Mouse (Mus musculus) adrenal gland, adult 2 months (tissue): ENCODE data around the gene Trmt10c. TPM values are rescaled to one million over a fixed set of nuclear protein-coding genes. Genes with fewer than 3 reads are reported as not detected.
"Not testable (repeated sequence)": the region's sequence is repeated elsewhere in the genome, so short reads cannot be mapped to it uniquely, and the experiment has no call there.

Experiments used
- DNase-seq: peaks from one replicate; pipeline ENCODE4 v3.0.0; 2021
- microRNA-seq, 2 experiments: library from miRNA; unstranded; fragments of <30 nt; microRNA quantifications; one replicate each; pipeline ENCODE4 v1.2.0; 2021
- polyA plus RNA-seq: library from polyadenylated mRNA; depleted of rRNA; stranded (reverse); fragments of >200 nt; gene quantifications from 2 replicates; pipeline ENCODE4 v1.2.3, GENCODE M21; 2012; rRNA removed
- total RNA-seq, 2 experiments: library from RNA; stranded (reverse); gene quantifications; 2 replicates each; pipeline ENCODE4 v1.2.3; 2021

The Trmt10c gene
- total and polyA plus RNA-seq, 3 experiments, result 8.9 to 22.3 (median 19.2) TPM

DNA sequence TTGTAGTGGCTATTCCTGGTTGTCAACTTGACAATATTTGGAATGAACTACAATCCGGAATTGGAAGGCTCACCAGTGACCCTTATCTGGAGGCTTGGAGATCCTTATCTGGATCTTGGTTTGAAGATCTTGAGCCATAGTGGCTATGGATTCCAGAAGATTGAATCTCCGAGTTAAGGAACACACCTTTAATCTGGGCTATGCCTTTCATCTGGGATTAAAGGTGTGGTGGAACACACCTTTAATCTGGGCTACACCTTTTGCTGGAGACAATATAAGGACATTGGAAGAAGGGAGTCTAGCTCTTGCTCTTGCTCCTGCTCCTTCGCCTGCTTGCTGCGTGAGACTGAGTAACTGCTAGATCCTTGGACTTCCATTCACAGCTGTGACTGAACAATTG, 10.4 kb upstream of the Trmt10c start, which contains the start of gene Senp7:
TSS of gene Senp7 (plus strand) at position 301 of the 400 bp plus-strand sequence.
- not testable (repeated sequence) for DNase-seq

DNA sequence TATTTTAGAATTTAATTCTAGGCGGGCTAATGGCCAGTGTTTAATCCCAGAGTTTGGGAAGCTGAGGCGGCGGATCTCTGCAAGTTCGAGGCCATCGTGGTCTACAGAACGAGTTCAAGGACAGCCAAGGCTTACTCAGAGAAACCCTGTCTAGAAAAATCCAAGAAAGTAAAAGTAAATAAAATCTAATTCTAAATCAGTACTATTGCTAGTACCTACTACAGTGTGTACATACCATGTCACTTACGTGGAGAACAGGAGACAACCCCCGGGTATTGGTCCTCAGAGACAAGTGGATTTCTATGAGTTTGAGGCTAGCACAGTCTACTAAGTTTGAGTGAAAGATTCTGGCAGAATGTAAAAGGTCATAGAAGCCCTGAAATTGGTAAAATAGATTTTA, 471 bp upstream of the Trmt10c start:
- DNase-seq, result no peak

DNA sequence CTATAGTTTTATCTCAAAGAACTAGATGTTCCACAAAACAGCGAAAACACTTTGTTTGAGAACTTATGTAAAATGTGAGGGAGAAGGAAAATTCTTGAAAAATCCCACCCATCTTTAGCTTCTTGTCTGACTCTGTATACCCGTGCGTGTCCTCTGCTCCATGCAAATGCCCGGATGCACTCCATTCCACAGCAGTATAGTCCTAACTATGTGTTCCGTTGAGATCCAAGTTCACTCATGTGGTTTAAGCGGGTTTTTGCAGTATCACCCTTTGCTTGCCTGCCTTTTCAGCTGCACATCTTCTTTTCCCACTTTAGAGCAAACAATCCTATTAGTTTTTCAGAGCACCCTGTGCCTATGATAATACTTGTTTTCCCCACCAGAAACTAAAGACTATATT, 1.1 kb downstream of the Trmt10c start:
- DNase-seq, result no peak

DNA sequence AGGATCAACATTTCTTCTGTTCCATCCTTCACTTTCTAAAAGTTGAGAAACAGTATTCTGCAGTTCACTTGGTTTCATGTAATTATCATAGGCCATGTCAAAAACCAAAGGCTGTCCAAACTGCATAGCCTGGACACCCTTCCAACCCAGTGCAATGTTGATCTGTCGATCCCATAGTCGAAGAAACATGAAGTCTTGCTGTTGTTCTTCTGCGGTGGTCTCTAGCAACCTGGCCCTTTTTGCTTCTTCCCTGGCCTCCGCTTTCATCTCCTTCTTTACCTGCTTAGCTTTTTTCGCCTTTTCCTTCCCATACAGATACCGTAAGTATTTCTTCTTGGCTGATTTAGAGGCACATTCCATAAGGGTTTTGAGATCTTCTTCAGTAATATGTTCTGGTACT, 3.1 kb downstream of the Trmt10c start:
- no peak for DNase-seq

DNA sequence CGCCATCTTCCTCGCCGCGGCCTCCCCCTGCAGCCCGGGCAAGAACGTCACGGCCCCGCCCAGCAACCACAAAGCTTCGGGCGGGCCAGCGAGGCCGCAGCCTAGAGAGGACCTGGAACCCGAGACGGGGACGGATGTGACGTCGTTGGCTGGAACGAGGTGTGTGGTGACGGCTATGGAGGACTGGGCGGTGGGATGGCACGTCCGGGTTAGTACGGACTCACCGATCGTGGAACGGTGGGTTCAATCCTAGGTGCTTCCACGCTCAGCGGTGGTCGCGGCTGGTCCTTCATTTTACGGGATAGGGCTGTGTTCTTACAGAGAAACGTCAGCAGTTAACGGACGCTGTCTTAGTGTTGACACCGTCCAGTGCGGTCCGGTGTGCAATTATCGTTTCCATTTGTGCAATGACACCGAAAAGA, 7.9 kb downstream of the Trmt10c start, which contains the start of gene Pcnp:
TSS of gene Pcnp (minus strand) at position 79 of the 422 bp plus-strand sequence.
- peak; percentile 98 for DNase-seq

DNA sequence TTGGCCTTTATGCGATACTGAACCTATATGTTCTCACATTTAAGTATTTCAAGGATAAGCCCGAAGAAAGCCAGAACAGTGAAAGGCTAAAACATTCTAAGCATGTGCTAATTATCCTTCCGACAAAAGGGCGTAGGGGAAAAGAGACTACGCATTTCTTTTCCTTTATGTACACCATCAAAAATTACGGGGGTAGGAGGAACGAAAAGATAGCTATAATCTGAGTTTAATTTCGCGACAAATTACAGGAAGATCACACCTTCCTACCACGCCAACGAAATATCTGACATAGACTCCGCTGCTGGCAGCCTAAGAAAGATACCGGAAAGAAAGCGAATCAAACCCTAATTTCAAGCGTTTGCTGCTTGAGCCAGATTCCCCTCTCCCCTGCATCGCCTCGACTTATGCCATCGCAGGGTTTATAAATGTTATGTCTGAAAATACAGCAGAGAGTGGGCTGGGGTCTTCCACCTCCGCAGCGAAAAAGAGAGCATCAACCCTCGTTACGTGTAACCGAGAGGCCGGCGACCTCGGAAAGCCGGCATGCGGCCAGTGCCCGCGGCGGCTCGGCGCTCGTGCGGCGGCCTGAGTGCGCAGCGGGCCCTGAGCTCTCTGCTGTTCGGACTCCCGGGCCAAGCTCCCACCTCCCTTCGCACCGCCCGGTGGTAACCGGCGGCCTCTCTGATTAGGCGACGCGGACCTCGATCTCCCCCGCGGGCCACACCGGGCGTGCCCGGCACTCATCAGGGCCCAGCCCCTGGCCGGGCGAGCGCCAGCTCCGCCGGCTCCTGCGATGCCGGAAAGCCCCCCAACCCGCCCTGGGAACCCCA, 8.7 kb downstream of the Trmt10c start:
- no peak for DNase-seq

DNA sequence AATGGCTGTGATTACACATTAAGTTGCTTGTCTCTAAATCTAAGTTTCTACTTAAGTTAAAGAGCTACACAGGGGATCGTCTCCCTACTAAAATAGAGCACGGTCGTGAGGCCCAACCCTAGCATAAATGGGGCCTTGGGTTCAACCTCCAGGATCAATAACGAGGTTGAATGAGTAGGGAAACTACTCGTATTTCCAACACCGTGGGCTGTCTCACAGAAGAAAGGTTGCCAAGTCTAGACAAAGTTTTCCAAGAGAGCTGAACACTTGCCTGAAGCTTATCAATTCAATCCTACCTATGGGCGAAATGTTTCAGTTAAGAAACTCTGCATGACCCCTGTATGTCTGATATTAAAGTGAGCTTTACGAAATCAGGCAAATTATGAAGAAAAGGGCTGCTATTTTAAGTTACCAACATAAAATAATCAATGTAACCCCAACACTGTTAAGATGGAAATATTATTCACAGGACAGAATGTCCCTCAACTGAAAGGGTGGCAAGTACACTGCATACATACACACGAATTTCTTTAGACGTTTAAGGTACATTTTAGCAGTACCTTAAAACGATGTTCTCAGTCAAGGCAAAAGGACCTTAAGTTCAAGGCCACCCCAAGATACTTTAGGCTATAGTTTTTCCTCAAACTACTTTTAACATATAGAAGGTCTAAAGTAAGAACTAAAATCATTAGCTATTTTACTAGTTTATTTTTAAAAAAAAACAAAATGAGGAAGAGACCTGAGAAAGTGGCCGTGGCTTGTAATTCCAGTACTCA, 9.6 kb downstream of the Trmt10c start:
- DNase-seq, result no peak

DNA sequence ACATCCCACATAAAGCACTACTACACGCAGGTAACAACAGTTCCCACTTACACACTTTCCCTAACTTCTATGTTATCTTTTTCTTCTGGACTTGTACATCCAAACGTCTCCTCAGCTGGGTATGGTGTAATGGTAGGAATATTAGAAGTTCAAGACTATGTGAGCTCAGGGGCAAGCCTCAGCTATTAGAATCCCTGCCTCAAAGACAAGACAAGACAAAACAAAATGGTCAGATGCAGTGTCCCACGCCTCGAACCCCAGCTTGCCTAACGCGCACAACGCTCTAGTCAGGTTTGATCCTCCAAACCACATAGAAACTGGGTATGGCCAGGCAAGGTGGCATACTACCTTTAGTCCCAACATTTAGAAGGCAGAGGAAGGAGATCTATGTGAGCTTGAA, 18.0 kb downstream of the Trmt10c start:
- no peak for DNase-seq

DNA sequence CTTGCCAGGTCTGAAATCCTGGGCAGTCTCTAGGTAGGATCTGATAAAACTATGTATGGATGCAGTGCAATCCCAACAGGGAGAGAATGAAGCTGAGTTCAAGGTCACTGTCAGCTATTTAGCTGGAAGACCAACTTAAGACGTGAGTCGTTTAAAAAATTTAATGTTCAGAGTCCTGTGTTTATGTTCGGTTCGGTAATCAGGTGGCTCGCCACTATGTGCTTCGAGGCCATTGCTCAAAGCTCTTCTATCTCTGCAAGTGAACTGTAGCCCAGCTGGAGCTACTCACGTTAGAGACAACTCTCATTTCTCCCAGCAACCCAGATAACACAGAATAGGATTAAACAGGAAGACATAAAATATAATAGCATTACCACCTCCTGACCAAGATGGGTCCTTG, 23.5 kb downstream of the Trmt10c start:
- DNase-seq, result no peak

DNA sequence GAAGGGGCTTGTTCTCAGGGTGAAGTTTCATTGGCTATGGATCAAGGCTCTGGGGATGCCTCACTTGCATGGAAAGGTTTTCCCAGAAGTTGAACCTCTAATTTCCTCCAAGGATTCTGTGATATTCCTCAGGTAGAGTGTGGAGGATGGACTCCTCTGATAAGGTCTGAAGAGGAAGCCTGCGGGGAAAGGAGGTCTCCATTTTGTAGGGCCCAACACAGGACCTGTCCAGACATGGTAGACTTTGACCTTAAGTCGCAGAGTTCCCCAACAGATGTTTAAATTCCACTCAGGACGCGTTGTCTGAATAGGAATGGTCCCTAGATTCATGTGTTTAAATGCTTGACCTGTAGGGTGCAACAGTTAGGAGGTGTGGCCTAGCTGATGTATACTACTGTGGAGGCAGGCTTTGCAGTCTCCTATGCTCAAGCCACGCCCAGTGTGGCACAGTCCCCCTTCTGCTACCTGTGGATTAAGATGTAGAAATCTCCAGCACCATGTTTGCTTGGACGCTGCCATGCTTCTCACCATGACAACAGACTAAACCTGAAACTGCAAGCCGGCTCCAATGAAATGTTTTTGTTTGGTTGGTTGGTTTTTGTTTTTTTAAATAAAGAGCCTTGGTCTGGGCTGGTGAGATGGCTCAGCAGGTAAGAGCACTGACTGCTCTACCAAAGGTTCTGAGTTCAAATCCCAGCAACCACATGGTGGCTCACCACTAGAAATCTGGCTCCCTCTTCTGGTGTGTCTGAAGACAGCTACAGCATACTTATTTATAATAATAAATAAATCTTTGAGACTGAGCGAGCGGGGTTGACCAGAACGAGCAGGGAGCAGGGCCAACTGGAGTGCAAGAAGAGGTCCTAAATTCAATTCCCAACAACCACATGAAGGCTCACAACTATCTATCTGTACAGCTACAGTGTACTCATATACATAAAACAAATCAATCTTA, 24.6 kb downstream of the Trmt10c start:
- no peak for DNase-seq

DNA sequence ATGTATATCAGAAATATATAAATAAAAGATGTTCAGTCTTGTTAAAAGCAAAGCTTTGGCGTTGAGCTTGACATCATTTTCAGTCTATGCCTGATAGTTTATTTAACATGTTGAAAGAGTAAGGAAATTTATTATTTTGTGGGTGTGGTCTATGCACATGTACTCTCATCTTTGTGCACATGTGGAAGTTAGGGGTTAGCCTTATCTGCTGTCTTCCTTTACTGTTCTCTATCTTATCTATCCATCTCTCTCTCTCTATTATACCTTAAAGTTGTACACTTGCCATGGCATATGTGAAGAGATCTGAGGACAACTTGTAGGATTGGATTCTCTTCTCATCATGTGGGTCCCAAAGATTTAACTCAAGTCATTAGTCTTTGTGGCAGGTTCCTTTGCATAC, 28.8 kb downstream of the Trmt10c start:
- no peak for DNase-seq

DNA sequence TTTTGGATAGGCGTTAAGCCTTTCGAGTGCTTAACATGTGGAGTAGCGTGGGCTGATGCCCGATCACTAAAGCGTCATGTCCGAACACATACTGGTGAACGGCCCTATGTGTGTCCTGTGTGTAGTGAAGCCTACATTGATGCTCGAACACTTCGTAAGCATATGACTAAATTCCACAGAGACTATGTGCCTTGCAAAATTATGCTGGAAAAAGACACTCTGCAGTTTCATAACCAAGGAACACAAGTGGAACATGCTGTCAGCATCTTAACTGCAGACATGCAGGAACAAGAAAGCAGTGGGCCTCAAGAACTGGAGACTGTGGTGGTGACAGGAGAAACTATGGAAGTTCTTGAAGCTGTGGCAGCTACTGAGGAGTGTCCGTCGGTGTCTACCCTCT, 30.8 kb downstream of the Trmt10c start:
- no peak for DNase-seq

DNA sequence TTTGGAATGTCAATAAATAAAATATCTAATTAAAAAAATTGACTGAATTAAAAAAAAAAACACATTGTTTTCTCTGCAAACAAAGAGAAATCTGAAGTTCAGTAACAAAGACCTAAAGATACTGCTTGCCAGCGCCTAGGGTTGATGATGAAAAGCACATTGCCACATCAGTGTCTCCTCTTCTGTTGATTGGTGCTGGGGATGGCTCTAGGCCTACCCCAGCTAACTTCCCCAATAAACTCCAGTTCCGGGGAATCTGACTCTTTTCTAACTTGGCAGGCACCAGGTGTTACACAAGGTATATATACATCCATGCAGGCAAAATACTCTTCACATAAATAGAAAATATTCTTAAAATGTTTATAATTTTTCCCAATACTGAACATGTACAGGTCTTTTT, 43.4 kb downstream of the Trmt10c start:
- DNase-seq, result no peak

DNA sequence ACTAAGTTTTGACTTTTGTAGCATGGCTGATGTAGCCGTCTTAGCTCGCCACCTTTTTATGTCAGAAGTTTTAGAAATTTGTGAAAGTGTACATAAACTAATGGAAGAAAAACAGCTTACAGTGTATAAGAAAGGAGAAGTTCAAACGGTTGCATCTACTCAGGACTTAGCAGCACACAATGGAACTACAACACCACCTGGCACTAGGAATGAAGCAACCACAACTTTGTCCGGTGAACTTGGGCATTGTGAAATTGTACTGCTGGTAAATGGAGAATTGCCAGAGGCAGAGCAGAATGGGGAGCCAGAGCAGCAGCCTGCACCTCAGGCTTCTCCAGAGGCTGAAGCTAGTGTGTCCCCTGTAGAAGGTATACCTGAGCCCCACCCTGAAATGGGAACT, 47.3 kb downstream of the Trmt10c start:
- no peak for DNase-seq

DNA sequence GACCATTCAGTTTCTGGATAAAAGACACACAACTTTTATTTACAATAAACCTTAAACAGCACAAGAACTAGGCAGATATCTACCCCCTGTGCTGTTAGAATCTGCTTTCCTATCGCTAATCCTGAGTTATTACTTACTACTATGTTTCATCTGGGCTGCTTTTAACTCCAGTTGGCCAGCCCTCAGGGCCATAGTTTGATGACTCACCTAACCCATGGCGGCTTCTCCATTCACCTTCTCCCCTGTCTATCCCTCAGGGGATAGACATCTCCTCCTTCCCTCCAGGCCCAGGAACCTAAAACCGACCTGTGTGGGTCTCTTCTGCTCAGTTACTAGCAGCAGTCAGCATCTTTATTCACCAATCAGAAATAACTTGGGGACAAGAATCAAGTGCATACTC, 51.6 kb downstream of the Trmt10c start:
- peak; percentile 47 for DNase-seq

Small RNAs within 50 kb of the gene (microRNA-seq; reads per million reads assigned to microRNA genes)
- gene Gm24047, result 0 reads per million in 2 experiments

Other genes with a start within 250 kb of the Trmt10c start
- gene Nfkbiz, start 198.9 kb downstream of the Trmt10c start, total RNA-seq, result 1 to 10 TPM; 4.8 to 5.3 TPM
- gene Nfkbiz, start 198.9 kb downstream of the Trmt10c start, polyA plus RNA-seq, result 6.0 and 7.3 TPM in 2 replicates
- gene Nxpe3, start 142.5 kb downstream of the Trmt10c start, total RNA-seq, result 1 to 10 TPM in 1 of 2 experiments, under 1 TPM in 1; 0.78 to 2.0 TPM
- gene Nxpe3, start 142.5 kb downstream of the Trmt10c start, polyA plus RNA-seq, result 0.37 and 0.40 TPM in 2 replicates
- gene Cep97, start 103.0 kb downstream of the Trmt10c start, total RNA-seq, result 1 to 10 TPM; 6.1 to 9.3 TPM
- 0.27 and 0.34 TPM in 2 replicates for gene Cep97, start 103.0 kb downstream of the Trmt10c start, polyA plus RNA-seq
- gene Rpl24, start 71.5 kb downstream of the Trmt10c start, total RNA-seq, result 100 to 1,000 TPM; 706 to 786 TPM
- gene Rpl24, start 71.5 kb downstream of the Trmt10c start, polyA plus RNA-seq, result 10.3 and 11.0 TPM in 2 replicates
- 10 to 100 TPM; 16.7 to 25.3 TPM for gene Zbtb11, start 63.9 kb downstream of the Trmt10c start, total RNA-seq
- gene Zbtb11, start 63.9 kb downstream of the Trmt10c start, polyA plus RNA-seq, result 4.2 and 4.6 TPM in 2 replicates
- gene Pcnp, start 8.1 kb downstream of the Trmt10c start, total RNA-seq, result 100 to 1,000 TPM; 100 to 110 TPM
- 2.9 and 3.2 TPM in 2 replicates for gene Pcnp, start 8.1 kb downstream of the Trmt10c start, polyA plus RNA-seq
- gene Senp7, start 10.5 kb upstream of the Trmt10c start, total RNA-seq, result 10 to 100 TPM; 20.5 to 20.8 TPM
- gene Senp7, start 10.5 kb upstream of the Trmt10c start, polyA plus RNA-seq, result 0.41 and 0.49 TPM in 2 replicates
- 1 to 10 TPM in 1 of 2 experiments, under 1 TPM in 1; 0.38 to 1.0 TPM for gene Impg2, start 166.5 kb upstream of the Trmt10c start, total RNA-seq
- gene Impg2, start 166.5 kb upstream of the Trmt10c start, polyA plus RNA-seq, result 0.02 and 0.04 TPM in 2 replicates